Mouse (Mus musculus) heart, postnatal 0 days (tissue): ENCODE data around the gene Cdkn2aip.

Experiments
- CTCF ChIP-seq: IDR thresholded peaks from 2 replicates; pipeline ENCODE4 v1.5.1; 2016; ENCODE audit warnings: antibody characterized with exemption, control low read depth, low read depth
- EP300 ChIP-seq: IDR thresholded peaks from 2 replicates; pipeline ENCODE4 v1.6.1; 2016; ENCODE audit warnings: antibody characterized with exemption, low read depth

- TF ChIP-seq CTCF, result no peak
- TF ChIP-seq EP300, result no peak
These were observed 40.2 kb downstream of the Cdkn2aip start for GRCm38 (mm10) chr8:47673317-47674139.
